Mouse (Mus musculus) hindbrain, embryonic 12.5 days (tissue): ENCODE measurements around the gene Ltbp4. TPM values are rescaled to one million over a fixed set of nuclear protein-coding genes. Genes with fewer than 3 reads are reported as not detected.
A peak's percentile ranks its signal among the peaks of the same experiment; 100 is the strongest.

Source experiments
- ATAC-seq: fragments of 200-750 bp; cut with Nextera tagmentation; 2 replicates; pipeline ENCODE4 v1.8.0; 2017; ENCODE audit warnings: moderate TSS enrichment; ENCODE audit not compliant: low FRiP score
- H3K27ac ChIP-seq: fragments of 300-500 bp; sonication (generic); 2 replicates; pipeline ENCODE4 v1.5.1; 2016; ENCODE audit warnings: mild to moderate bottlenecking
- H3K27me3 ChIP-seq: fragments of 300-500 bp; sonication (generic); 2 replicates; pipeline ENCODE4 v1.6.1; 2016; ENCODE audit warnings: mild to moderate bottlenecking
- H3K36me3 ChIP-seq: fragments of 300-500 bp; sonication (generic); 2 replicates; pipeline ENCODE4 v1.6.1; 2016; ENCODE audit warnings: mild to moderate bottlenecking
- H3K4me1 ChIP-seq: fragments of 300-500 bp; sonication (generic); 2 replicates; pipeline ENCODE4 v1.6.1; 2016
- H3K4me2 ChIP-seq: fragments of 300-500 bp; sonication (generic); replicated peaks from 2 replicates; pipeline ENCODE4 v1.6.1; 2016; ENCODE audit warnings: mild to moderate bottlenecking
- H3K4me3 ChIP-seq: fragments of 300-500 bp; sonication (generic); 2 replicates; pipeline ENCODE4 v1.5.1; 2016; ENCODE audit warnings: mild to moderate bottlenecking
- H3K9ac ChIP-seq: fragments of 300-500 bp; sonication (generic); 2 replicates; pipeline ENCODE4 v1.6.1; 2016; ENCODE audit warnings: mild to moderate bottlenecking, moderate library complexity
- H3K9me3 ChIP-seq: fragments of 300-500 bp; sonication (generic); replicated peaks from 2 replicates; pipeline ENCODE4 v1.6.1; 2016; ENCODE audit warnings: mild to moderate bottlenecking
- WGBS: fragments of 180-500 bp; shearing (Covaris S2); methylation state at CpG from one replicate; pipeline ENCODE4 v1.1.7; 2016; 5-methylcytosine and 5-hydroxymethylcytosine counted together
- polyA plus RNA-seq: library from polyadenylated mRNA; unstranded; fragments of >200 nt; fragmentation: Nextera tagmentation; extraction: Ambion mirVana; gene quantifications from 2 replicates; pipeline ENCODE4 v1.2.1, GENCODE M21; 2016

The Ltbp4 gene
- polyA plus RNA-seq, 1 experiment from 2014 or later, result 8.7 TPM

- no peak for ATAC-seq
- WGBS, result 92% methylated on average over 5 of the region's 5 CpGs
These were observed 14.5 kb downstream of the Ltbp4 start for GRCm38 (mm10) chr7:27323001-27323400.

GRCm38 (mm10) chr7:27322291-27322690 is 15.2 kb downstream of the Ltbp4 start:
- H3K9ac ChIP-seq, result no peak overlapping the region
- H3K27ac ChIP-seq, result no peak overlapping the region
- no peak overlapping the region for H3K4me2 ChIP-seq
- H3K36me3 ChIP-seq, result no peaks in the 10 kb centered on the region
- WGBS, result 19% methylated on average over 13 of the region's 13 CpGs
- H3K4me3 ChIP-seq, result no peak overlapping the region
- no peaks in the 10 kb centered on the region; the same call in 1 of the 2 replicates for H3K9me3 ChIP-seq
- no peak for ATAC-seq
- H3K27me3 ChIP-seq, result peaks cover 52% of the 10 kb centered on the region
- H3K4me1 ChIP-seq, result peaks cover 14% of the 10 kb centered on the region; the same call in 1 of the 2 replicates

More at GRCm38 (mm10) chr7:27323001-27323400, 14.5 kb downstream of the Ltbp4 start:
- Histone ChIP-seq H3K4me3 (no peak overlapping the region), H3K9ac (no peak overlapping the region), H3K9me3 (no peaks in the 10 kb centered on the region; the same call in 1 of the 2 replicates), H3K36me3 (no peaks in the 10 kb centered on the region), H3K4me2 (no peak overlapping the region), H3K4me1 (peaks cover 14% of the 10 kb centered on the region; the same call in 1 of the 2 replicates), H3K27ac (no peak overlapping the region), H3K27me3 (peaks cover 60% of the 10 kb centered on the region)

GRCm38 (mm10) chr7:27319411-27319810 is 18.1 kb downstream of the Ltbp4 start:
- Histone ChIP-seq H3K4me1 (0 out of 2 replicates have a peak, but pooled peaks cover 9% of the 10 kb centered on the region), H3K27ac (no peak overlapping the region), H3K4me3 (no peak overlapping the region), H3K9me3 (0 out of 2 replicates have a peak, but pooled peaks cover 2% of the 10 kb centered on the region), H3K4me2 (no peak overlapping the region), H3K9ac (no peak overlapping the region), H3K27me3 (peaks cover 24% of the 10 kb centered on the region), H3K36me3 (no peaks in the 10 kb centered on the region)
- WGBS, result 92% methylated on average over 22 of the region's 22 CpGs
- no peak for ATAC-seq

GRCm38 (mm10) chr7:27315958-27316357 is 21.5 kb downstream of the Ltbp4 start:
- no peak overlapping the region for H3K27ac ChIP-seq
- no peak overlapping the region for H3K4me2 ChIP-seq
- 24% methylated on average over 7 of the region's 7 CpGs for WGBS
- H3K4me1 ChIP-seq, result 0 out of 2 replicates have a peak, but pooled peaks cover 7% of the 10 kb centered on the region
- 0 out of 2 replicates have a peak, but pooled peaks have one; percentile 35 for ATAC-seq
- H3K4me3 ChIP-seq, result no peak overlapping the region
- H3K9me3 ChIP-seq, result peaks cover 18% of the 10 kb centered on the region
- H3K9ac ChIP-seq, result no peak overlapping the region
- peaks cover 5% of the 10 kb centered on the region for H3K27me3 ChIP-seq
- H3K36me3 ChIP-seq, result no peaks in the 10 kb centered on the region

- Histone ChIP-seq H3K4me1 (peaks cover 14% of the 10 kb centered on the region), H3K9me3 (peaks cover 18% of the 10 kb centered on the region), H3K27ac (no peak overlapping the region), H3K27me3 (peaks cover 19% of the 10 kb centered on the region), H3K9ac (no peak overlapping the region), H3K36me3 (no peaks in the 10 kb centered on the region), H3K4me2 (no peak overlapping the region), H3K4me3 (no peak overlapping the region)
- WGBS, result 93% methylated on average over 3 of the region's 3 CpGs
- ATAC-seq, result no peak
These were observed 23.1 kb downstream of the Ltbp4 start for GRCm38 (mm10) chr7:27314393-27314792.

GRCm38 (mm10) chr7:27311651-27312284 is 25.7 kb downstream of the Ltbp4 start:
- Histone ChIP-seq H3K4me3 (no peak overlapping the region), H3K4me2 (no peak overlapping the region), H3K27me3 (peaks cover 23% of the 10 kb centered on the region), H3K4me1 (peaks cover 21% of the 10 kb centered on the region), H3K9me3 (peaks cover 15% of the 10 kb centered on the region), H3K36me3 (no peaks in the 10 kb centered on the region), H3K9ac (no peak overlapping the region), H3K27ac (no peak overlapping the region)
- ATAC-seq, result no peak
- 92% methylated on average over 12 of the region's 12 CpGs for WGBS

- Histone ChIP-seq H3K27ac (no peak overlapping the region), H3K36me3 (no peaks in the 10 kb centered on the region), H3K27me3 (peaks cover 25% of the 10 kb centered on the region), H3K9me3 (peaks cover 15% of the 10 kb centered on the region), H3K9ac (no peak overlapping the region), H3K4me2 (no peak overlapping the region), H3K4me1 (peaks cover 18% of the 10 kb centered on the region), H3K4me3 (no peak overlapping the region)
- no peak for ATAC-seq
- WGBS, result 38% methylated on average over 8 of the region's 8 CpGs
These were observed 26.4 kb downstream of the Ltbp4 start for GRCm38 (mm10) chr7:27310996-27311535.

GRCm38 (mm10) chr7:27310306-27310705 is 27.2 kb downstream of the Ltbp4 start:
- peaks cover 15% of the 10 kb centered on the region for H3K9me3 ChIP-seq

GRCm38 (mm10) chr7:27309832-27310231 is 27.7 kb downstream of the Ltbp4 start:
- Histone ChIP-seq H3K9me3 (peaks cover 15% of the 10 kb centered on the region), H3K36me3 (no peaks in the 10 kb centered on the region), H3K9ac (no peak overlapping the region), H3K27me3 (peaks cover 28% of the 10 kb centered on the region), H3K4me1 (peaks cover 14% of the 10 kb centered on the region), H3K4me3 (no peak overlapping the region), H3K4me2 (no peak overlapping the region), H3K27ac (no peak overlapping the region)
- ATAC-seq, result no peak
- WGBS, result 45% methylated on average over 3 of the region's 3 CpGs

More at GRCm38 (mm10) chr7:27310306-27310705, 27.2 kb downstream of the Ltbp4 start:
- ATAC-seq, result peak; percentile 33; the same call in 1 of the 2 replicates
- H3K27ac ChIP-seq, result no peak overlapping the region
- H3K4me1 ChIP-seq, result peaks cover 14% of the 10 kb centered on the region
- H3K36me3 ChIP-seq, result no peaks in the 10 kb centered on the region
- peak overlapping the region; percentile 53 for H3K4me2 ChIP-seq
- 7% methylated on average over 17 of the region's 17 CpGs for WGBS
- peaks cover 28% of the 10 kb centered on the region for H3K27me3 ChIP-seq
- H3K9ac ChIP-seq, result peak overlapping the region; percentile 50; the same call in 1 of the 2 replicates
- peak overlapping the region; percentile 30 for H3K4me3 ChIP-seq

- WGBS, result 8% methylated on average over 28 of the region's 28 CpGs
- H3K9ac ChIP-seq, result peak overlapping the region; percentile 25; the same call in 1 of the 2 replicates
These were observed 28.5 kb downstream of the Ltbp4 start for GRCm38 (mm10) chr7:27308821-27309549.

GRCm38 (mm10) chr7:27307551-27307950 is 29.9 kb downstream of the Ltbp4 start:
- Histone ChIP-seq H3K4me2 (no peak overlapping the region), H3K9me3 (no peaks in the 10 kb centered on the region), H3K27me3 (peaks cover 32% of the 10 kb centered on the region), H3K4me3 (no peak overlapping the region), H3K4me1 (peaks cover 14% of the 10 kb centered on the region), H3K27ac (no peak overlapping the region), H3K9ac (no peak overlapping the region), H3K36me3 (no peaks in the 10 kb centered on the region)
- no peak for ATAC-seq
- 60% methylated on average over 9 of the region's 9 CpGs for WGBS

More at GRCm38 (mm10) chr7:27308821-27309549, 28.5 kb downstream of the Ltbp4 start:
- Histone ChIP-seq H3K4me1 (peaks cover 14% of the 10 kb centered on the region), H3K27ac (no peak overlapping the region), H3K4me2 (peak overlapping the region; percentile 55), H3K4me3 (peak overlapping the region; percentile 27), H3K27me3 (peaks cover 28% of the 10 kb centered on the region), H3K9me3 (peaks cover 11% of the 10 kb centered on the region), H3K36me3 (no peaks in the 10 kb centered on the region)
- no peak for ATAC-seq
